Mouse (Mus musculus): Measurements from ENCODE around the gene Npas4.
"Not testable (repeated sequence)": the region's sequence is repeated elsewhere in the genome, so short reads cannot be mapped to it uniquely, and the experiment has no call there.

The Npas4 gene

GRCm38 (mm10) chr19:4990256-4990625, at the start of gene Npas4:
Gene Npas4 (minus strand): TSS chr19:4990316.
- no peak for DNase-seq

DNA sequence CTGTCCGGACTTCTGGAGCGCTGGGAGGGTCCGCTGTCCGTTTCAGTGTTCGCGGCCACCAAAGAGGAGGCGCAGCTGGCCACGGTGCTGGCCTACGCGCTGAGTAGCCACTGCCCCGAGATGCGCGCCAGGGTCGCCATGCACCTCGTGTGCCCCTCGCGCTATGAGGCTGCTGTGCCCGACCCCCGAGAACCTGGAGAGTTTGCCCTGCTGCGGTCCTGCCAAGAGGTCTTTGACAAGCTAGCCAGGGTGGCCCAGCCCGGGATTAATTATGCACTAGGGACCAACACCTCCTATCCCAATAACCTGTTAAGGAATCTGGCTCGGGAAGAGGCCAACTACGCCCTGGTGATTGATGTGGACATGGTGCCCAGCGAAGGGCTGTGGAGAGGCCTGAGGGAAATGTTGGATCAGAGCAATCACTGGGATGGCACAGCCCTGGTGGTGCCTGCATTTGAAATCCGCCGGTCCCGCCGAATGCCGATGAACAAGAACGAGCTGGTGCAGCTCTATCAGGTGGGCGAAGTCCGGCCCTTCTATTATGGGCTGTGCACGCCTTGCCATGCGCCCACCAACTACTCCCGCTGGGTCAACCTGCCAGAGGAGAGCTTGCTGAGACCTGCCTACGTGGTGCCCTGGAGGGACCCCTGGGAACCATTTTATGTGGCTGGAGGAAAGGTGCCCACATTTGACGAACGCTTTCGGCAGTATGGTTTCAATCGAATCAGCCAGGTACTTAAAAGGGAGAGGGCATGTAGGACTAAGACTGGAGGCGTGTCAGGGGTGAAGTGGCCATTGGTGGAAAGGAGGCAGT, 49.4 kb upstream of the Npas4 start:
- no peak for DNase-seq

GRCm38 (mm10) chr19:5038709-5039156, 48.6 kb upstream of the Npas4 start, which contains the start of the genes B4gat1 and AC124502.3:
Gene B4gat1 (plus strand): TSS chr19:5038826.
Gene AC124502.3 (plus strand): TSS chr19:5038891.
- DNase-seq: peak; percentile 93

- peak; percentile 70 for DNase-seq
Measured at GRCm38 (mm10) chr19:5037678-5038571, 47.8 kb upstream of the Npas4 start.

DNA sequence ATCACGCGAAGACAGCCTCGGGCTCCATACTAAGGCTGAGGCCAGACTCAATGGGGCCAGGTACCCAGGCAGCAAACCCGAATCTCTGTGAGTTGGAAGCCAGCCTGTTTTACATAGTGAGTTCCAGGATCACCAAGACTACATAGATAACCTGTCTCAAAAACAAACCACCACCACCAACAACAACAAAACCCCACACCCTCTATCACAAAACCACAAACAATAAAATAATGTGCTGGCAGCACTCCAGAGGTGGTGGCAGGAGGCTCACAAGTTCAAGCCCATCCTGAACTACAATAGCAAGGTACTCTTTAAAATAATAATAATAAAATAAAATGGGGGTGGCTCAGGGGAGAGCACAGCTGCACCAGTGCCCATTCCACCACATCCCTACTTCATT, 46.5 kb upstream of the Npas4 start:
- DNase-seq: no peak

GRCm38 (mm10) chr19:5032686-5033085, 42.6 kb upstream of the Npas4 start:
- DNase-seq: no peak

- DNase-seq: no peak
Measured at GRCm38 (mm10) chr19:5026111-5026510, 36.0 kb upstream of the Npas4 start.

DNA sequence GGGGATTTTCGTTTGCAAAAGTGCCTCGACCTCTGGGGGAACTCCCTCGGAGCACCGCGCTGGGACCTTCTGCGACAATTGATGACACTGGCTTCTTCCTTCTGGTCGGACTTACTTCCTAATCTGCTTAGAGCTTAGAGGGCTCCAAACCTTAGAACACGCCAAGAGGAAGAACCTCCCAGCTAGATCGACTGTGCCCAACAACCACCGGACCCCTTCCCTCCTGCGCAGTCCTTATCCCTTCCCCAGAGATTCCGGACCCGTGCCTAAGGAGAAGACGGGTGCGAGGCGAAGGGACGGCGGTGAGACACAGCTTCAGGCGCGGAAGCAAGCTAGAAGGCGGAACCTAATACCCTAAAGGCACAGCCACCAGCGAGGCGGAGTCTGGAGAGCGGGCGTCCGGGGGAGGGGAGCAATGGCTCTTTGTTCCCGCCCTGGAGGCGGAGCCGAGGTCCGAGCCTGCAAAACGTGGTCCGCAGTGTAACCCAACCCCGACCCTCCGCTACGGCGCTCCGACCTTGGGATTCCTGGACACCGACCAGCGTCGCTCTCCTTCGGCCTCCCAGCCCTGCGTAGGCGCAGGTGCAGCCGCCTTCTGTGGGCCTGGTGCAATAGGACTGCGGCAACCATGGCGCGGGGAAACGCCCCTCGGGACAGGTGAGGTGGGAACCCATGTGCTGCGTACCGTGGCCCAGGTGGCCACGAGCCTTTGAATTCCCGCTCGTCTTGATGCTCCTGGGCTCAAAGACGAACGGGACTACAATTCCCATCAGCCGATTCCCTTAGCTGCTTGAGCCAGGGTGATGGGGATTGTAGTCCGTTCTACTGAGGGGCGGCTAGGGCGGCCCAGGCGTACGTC, 33.7 kb upstream of the Npas4 start, which contains the start of gene Slc29a2:
Gene Slc29a2 (plus strand): TSS at position 240 of the 859 bp plus-strand sequence.
- DNase-seq: peak; percentile 90

DNA sequence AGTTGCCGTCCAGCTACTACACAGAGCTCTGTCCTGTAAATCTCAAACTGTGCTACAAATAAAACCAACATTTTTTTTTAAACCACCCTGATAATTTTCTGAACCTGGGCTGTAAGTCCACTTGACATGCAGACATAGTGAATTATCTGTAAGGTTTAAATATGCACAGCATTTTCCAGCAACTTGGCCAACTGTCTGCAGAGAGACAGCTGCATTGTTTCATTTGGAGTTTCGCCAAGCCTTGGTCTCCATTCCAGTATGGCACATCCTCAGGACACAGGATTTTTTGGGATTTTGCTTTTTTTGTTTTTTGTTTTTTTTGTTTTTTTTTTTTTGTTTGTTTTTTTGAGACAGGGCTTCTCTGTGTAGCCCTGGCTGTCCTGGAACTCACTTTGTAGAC, 31.3 kb upstream of the Npas4 start:
- no peak for DNase-seq

DNA sequence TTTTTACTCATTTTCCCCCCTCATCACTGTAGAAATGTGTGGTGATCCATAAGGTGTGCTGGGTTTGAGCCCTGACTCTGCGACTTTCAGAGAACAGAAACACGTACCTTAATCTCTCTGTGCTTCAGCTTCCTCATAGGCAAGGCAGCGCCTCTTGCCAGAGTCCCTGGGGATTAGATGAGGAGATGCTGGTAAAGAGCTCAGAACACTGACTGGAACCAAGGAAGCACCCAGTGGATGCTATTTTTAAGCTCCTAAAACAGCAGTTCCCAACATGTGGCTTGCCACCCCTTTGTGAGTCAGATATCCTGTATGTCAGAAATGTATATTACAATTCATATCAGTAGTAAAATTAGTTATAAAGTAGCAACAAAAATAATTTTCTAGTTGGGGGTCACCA, 28.1 kb upstream of the Npas4 start:
- DNase-seq: no peak

DNA sequence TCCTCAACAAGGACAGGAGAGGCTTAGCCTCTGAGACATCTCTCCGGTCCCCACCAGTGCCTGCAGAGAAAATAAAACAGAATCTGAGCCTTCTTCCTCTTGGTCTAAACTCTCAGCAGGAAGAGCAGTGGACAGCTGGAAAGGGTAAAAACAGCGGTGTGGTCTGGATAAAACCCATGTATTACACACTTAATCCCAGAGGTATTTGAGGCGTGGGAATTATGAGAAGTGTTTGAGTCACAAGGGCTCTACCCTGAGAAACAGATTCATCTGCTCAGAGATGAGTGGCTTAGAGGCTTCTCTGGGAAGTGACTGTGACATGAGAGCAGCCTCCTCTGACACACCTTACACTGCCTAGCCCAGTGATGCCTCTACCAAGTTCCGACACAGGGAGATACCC, 27.5 kb upstream of the Npas4 start:
- no peak for DNase-seq

- DNase-seq: peak; percentile 52
Measured at GRCm38 (mm10) chr19:5016782-5017181, 26.7 kb upstream of the Npas4 start.

DNA sequence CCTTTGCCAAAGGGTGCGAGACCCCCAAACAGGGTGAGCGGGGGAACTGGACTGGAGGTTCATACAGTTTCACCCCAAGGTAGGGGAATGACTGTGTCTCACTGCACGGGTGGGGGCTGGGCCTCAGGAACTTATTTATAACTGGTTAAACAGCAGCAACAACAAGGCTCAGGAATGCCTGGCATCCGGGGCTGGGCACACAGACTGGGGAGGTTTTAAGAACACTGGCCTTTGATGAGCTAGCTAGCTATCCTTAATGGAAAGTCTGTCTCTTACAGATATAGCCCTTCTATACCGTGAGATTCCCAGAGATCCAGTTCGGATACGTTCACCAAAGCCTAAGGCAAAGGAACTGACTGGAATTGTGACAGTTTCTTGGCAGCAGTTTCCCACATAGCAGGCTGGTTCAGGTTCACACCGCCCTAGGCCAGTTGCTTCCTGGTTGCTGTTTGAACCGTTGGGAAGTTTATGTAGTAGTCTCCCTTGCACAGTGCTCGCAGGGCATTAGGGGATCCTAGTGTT, 26.2 kb upstream of the Npas4 start:
- no peak for DNase-seq

GRCm38 (mm10) chr19:5014961-5015398, 24.9 kb upstream of the Npas4 start:
- DNase-seq: no peak

GRCm38 (mm10) chr19:5013138-5013537, 23.0 kb upstream of the Npas4 start:
- no peak for DNase-seq

DNA sequence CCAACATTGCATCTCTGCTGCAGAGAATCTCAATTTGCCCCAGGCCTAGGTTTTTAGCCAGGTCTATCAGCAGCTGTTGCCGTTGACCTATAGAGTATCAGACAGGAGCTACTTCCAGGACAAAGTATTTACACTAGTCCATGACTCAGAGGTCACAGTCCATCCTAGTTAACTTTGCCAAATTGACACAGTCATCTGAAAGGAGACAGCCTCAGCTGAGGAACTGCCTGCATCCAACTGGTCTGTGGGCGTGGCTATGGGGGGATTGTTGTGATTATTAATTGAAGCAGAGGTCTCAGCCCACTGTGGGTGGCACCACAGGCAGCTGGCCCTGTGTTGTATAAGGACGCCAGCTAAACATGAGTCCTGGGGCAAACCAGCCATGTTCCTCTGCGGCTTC, 14.8 kb upstream of the Npas4 start:
- DNase-seq: no peak

DNA sequence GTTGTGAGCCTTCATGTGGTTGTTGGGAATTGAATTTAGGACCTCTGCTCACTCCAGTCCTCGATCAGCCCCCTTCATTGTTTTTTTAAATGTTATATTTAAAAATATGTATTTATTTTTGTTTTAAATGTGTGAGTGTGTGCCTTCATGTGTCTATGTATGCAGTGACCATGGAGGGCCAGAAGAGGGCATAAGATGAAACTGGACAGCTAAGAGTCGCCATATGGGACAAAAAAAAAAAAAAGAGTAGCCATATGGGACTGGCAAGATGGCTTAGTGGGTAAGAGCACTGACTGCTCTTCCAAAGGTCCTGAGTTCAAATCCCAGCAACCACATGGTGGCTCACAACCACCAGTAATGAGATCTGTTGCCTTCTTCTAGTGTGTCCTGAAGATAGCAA, 13.5 kb upstream of the Npas4 start:
- not testable (repeated sequence) for DNase-seq

- peak; percentile 98 for DNase-seq
Measured at GRCm38 (mm10) chr19:5001666-5002406, 11.7 kb upstream of the Npas4 start.

DNA sequence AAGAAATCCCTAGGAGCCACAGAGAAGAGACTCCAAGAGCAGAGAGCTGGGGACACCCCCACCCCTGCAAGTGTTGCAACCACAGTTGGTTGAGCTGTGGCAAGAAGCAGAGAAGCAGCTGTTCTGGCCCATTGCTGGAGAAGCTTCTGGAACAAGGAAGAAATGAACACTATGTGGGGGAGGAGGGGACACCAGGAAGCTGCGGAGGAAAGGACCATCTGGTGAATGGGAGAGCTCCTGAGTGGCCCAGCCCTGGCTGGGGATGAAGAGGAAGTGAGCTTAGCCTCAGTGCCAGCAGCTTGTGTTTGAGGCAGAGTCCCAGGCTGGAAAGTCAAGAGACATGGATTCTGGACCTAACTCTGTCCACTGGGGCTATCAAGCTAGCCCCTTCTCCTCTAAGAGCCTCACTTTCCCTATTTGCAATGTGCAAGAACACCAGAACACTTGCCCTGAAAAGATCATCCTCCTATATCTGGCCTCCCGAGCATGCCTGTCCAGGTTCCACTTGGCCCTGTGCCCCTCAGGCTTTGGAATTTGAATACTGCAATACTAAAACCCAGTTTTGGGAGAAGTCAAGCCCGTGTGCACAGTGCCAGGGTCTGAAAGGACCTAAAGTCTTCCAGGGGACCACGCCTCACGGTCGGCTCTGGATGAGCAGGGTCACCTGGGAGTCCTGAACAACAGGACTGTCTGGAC, 9.5 kb upstream of the Npas4 start:
- DNase-seq: peak; percentile 88

GRCm38 (mm10) chr19:4994043-4994442, 3.9 kb upstream of the Npas4 start:
- peak; percentile 89 for DNase-seq

- DNase-seq: peak; percentile 93
Measured at GRCm38 (mm10) chr19:4992904-4993303, 2.8 kb upstream of the Npas4 start.

All from layer of hippocampus, adult 9-11 months (tissue).